Mouse (Mus musculus) heart, adult 9 months (tissue): Measurements from ENCODE around the gene Adgrl3.

Experiments used
- DNase-seq, 2 experiments: peaks; one replicate each; pipeline ENCODE4 v3.0.0; 2022; ENCODE audit warnings: low spot score in 2 of 2

Adgrl3 gene

DNA sequence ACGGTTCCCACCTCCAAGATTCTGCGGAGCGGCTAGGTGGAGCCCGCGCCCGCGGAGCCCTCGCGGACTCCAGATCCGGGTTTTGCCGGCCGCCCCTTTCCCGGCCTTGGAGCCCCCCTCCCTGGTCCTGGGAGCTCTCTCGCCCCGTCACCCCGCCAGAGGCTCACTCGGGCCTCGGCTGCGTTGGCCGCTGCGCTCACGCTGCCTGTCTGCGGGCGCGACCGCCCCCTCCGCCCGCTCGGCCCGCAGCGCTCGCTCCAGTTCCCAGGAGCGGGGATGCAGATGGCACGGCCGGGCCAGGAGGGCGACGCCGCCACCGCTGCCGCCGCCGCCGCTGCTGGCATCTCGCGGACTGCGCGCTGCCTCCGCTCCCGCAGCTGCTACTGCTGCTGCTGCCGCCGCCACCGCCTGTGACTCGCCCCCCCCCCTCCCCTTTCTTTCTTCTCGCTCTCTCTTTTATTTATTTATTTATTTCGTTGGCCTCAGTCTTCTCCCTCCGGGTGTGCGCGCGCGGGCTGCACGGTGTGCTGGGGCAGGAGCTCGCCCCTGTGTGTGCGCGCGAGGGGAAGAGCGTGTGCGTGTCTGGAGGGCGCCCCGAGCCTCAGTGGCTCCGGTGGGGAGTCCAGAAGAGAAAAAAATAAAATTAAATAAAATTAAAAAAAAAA, at the start of gene Adgrl3:
Adgrl3 (plus strand) TSS at position 549 of the 665 bp plus-strand sequence.
- DNase-seq = peak; percentile 50 to 61

DNA sequence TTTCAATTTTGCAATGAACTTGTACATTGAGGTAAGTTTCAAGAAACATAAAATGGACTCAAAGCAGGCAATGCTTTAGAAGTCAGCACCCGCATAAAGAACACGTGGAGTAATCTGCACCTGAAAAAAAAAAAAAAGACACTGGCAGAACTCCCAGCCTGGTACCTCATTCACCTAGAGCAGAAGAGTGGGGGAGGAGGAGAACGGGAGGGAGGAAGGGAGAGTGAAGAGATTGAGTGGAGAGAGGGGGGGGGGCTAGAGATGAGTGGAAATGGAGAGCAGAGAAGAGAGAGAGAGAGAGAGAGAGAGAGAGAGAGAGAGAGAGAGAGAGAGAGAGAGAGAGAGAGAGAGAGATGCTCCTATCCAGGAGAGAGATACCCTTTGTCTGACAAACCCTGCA, 772 bp upstream of the Adgrl3 start:
- no peak for DNase-seq

DNA sequence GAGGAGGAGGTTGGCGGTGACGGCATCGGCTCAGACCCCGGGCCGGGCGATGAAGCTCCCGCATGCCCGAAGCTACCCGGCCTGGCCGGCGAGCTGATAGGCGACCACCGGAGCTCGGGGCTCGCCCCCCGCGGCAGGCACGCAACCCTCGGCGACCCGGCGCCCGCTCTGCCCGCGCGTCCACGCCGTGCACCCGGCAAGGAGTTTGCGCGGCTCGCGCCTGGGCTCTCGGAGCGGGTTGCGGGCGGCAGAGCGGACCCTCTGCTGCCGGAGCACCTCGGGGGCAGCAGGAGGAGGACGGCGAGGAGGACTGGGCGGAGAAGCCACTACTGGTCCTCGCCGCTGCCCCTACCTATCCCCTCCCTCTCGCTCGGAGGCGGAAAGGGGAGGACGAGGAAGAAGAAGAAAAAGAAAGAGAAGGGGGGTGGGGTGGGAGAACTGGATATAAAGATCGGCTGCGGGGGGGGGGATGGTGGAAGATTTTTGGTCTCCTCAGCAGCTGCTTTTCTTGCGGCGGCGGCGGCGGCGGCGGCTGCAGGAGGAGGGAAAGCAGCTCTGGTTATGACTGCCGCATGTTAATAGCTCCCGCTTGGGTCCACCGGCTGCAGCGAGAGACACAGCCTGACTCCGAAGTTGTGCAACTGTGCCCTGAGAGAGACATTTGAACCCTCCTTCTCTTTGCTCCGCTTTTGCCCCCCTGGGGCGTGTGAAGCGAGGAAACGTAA, 505 bp downstream of the Adgrl3 start:
- peak; percentile 11 to 30 for DNase-seq

DNA sequence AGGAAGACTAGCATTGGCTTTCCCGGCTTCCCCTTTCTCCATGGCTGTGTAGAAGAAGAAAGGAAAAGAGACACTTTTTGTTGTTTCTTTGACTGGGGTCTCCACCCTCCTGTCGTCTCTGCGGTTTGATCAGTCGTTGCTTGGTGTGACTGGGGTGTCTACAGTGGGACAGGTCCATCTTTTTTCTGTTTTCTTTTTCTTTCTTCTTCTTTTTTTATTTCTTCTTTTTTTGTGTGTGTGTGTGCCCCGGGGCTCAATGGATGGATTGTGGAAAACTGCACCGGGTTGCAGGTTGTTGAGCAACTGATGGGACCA, 1.0 kb downstream of the Adgrl3 start:
- DNase-seq = no peak

DNA sequence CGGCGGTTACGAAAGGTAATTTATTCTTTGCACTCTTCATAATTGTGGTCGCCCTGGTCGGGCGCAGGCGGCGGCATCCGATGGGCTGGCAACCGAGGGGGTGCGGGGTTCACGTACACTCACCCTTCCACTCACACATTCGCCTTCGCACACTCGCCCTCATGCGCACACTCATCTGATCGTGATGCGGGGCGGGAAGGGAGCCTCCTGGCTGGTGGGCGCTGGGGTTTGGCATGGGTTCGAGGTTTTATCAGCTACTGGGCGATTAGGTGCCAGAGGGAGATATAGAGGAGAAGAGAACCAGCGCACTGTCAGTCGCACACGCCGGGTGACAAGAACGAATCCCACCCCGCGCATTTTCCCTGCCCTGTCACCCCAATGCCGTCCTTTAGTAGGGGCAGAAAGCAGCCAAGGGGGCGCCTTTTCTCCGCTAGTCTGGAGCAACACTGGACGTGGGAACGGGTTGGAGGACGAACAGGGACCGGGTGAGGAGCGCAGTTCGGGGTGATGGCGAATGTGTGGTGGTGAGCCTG, 1.5 kb downstream of the Adgrl3 start:
- DNase-seq = peak in 1 of 2 experiments; percentile 24

DNA sequence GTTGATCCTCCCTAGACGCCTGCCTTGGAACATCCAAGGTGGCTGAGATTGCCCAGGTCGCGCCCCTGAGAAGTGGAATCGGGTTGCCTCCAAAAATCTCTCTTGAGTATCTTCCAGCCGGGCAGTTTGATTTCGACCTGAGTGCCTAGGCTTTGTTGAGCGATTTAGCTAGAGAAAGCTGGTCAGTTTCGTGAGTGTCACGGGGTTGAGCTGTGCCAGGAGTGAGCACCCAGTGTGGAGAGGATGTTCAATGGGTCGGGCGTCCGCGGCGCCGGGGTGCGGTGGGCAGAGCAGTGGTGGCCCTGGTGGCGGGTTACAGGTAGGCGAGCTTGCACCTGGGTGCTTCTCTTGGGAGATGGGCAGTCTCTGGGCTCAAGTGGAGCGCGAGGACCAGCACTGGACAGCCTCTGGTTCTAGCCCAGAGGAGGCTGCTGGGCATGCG, 1.9 kb downstream of the Adgrl3 start:
- peak in 1 of 2 experiments; percentile 2 for DNase-seq

DNA sequence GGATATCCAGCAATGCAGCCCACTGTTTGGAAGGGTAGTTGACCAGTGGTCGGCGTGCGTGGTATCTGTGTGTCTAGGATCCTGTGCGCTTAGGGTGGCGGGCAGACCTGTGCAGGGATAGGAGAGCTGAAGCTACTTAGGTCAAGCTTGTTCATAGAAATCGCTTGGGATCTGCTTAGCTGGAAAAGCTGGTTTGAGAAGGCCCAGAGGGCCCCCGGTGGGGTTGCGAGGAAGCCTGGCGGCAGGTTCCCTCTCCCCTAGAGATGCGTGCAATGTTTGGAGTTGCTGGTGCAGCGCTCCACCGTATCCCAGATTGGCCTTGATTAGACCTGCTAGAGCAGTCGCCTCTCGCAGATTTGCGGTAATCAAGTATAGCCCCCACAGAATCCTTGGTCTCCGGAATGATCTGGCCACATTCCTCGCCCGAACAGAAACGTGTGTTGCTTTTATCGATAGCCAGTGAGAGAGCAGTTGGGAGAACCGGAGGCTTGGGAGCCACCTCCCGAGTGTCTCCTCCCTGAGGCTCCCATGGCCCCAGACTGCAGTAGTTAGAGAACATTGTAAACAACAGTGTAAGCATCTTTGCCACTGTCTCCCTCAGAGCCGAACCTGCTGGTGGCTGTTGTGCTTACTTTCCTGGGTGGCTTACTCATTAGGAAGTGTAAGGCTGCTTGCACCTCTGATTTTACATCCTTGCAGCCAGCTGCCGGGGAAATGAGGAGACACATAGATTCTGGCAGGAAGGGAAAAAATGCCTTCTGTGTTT, 2.6 kb downstream of the Adgrl3 start:
- peak in 1 of 2 experiments; percentile 5 for DNase-seq

DNA sequence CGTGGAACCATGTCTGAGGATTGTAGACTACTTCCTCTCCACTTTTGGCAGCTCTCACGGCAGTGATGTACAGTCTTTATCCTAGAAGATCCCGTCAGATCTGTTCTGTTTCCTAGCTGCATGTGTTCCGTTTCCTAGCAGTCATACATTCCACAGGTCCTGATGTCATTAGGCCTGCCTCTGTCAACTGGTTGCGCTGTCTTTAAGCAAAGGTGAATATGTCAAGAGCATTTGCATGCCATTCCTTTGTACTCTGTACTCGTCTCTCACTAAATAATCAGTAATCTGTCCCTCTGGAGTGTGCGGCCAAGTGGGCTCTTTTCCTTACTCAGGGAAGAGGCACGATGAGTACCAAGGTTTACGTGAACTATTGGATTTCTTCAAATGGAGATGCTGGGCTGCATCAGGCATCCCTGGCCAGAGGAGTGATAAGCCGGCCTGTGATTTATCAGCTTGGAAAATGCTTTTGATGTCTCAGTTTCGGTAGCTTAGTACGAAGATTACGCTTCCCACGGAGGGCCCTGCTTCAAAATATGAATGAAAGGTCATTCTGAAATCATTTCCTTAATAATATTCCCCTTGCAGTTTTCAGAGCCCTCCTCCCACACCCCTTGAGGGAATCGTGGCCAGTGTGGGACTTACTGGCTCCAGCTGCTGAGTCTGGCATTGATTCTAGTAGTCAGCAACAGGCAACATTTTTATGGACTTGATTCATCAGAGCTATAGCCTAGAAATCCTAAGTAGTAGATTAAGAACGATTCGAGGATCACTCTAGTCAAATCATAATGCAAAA, 4.2 kb downstream of the Adgrl3 start:
- DNase-seq = peak; percentile 38 to 47

DNA sequence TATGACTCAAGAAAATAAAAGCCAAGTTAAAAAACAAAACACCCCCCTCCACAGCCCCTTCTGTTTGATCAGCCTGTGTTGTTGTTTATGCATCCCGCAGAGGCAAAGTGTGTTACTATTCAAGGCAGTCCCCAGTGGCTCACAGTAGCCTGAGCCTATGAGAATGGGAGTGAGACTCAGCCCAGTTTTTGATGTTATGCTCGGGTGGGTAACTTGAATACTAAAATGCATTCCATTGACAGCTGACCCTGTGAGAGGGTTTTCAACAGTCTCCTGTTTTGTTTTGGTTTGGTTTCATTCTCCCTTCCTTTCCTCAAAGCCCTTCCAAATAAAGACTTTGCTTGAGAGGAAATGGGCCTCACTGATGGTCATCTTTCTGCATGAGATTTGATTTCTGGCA, 8.9 kb downstream of the Adgrl3 start:
- DNase-seq = no peak

DNA sequence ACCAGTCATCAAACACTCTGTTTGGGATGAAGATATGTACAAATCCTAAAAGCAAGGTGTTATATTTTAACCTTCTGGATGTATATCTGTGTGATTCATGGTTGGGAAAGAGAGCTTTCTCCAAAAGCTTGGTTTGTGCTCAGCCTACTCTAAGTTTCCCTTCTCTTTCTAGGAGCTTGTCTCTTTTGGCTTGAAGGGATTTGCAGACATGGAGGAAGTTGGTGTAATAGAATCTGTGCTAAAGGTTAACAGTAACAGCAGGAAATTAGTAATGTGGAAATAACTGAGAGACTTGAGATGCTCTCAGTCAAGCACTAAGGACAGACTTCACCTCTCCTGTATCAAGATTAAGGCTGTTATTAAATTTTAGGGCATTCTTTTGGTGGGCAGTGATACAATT, 17.2 kb downstream of the Adgrl3 start:
- no peak for DNase-seq

DNA sequence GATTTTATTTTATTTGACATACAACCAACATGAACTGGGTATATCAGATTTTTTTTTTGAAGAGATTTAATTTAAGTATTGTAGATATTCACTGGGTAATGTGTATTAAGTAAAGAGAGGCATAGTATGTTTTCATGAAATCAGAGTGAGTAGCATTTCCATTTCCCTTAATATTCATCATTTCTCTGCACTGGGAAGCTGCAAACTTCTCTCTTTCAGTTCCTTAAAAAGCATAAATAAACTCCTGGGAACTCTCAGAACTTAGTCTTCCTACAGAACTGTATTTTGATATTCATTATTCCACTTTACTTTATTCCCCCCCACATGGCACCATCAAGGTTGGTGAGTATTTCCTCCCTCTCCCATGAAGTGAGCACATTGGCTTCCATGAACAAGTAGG, 23.9 kb downstream of the Adgrl3 start:
- DNase-seq = no peak

DNA sequence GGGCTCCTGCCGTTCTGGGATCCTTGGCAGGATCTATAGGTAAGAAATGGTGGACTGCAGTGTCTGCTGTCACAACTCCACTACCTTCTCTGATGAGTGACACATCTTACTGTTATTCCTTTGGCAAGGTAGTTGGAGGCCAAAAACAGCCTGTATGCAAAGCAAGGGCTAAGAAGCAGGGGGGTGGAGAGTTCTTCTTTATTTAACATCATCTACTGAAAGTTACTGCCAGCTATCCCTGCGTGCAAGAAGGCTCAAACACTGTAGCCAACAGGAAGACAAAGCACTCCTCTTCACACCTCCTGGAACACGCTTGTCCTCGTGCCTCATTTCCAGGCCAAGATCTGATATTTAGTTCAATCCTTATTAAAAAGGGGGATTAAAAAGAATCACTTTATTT, 26.2 kb downstream of the Adgrl3 start:
- DNase-seq = no peak

DNA sequence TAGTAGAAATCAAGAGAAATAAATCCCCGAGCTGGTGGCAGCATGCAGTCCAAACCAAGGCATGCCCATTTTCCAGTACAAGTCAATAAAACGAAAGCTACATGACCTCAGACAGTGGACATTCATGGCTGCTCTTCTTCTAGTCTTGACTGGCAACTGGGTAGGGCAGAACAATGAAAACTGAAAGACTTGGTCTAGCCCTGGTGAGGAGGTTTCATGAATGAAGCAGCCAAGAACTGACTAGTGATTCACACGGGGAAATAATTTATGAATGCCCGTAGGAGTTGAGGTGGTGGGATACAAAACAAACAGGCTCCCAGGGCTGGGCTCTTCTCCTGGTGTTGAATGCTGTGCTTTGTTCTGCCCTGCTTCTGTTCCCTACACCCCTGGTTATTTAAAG, 34.7 kb downstream of the Adgrl3 start:
- DNase-seq = no peak

DNA sequence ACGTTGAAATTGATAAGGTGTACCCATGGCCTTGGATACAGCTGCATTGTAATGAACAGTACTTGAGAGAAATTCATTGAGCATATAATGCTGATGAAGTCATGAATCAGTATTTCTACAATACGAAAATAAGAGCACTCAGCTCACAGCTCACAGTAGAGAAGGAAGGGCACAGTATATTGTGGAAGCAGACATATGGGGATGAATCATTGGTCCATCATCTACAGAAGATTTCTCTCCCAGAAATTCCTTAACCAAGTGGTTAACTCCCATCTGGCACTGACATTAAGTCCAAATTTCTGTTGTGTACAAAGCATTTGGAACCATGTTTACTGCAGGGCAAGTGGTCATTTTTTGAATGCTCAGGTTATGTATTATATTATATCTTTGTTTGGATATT, 35.3 kb downstream of the Adgrl3 start:
- no peak for DNase-seq

DNA sequence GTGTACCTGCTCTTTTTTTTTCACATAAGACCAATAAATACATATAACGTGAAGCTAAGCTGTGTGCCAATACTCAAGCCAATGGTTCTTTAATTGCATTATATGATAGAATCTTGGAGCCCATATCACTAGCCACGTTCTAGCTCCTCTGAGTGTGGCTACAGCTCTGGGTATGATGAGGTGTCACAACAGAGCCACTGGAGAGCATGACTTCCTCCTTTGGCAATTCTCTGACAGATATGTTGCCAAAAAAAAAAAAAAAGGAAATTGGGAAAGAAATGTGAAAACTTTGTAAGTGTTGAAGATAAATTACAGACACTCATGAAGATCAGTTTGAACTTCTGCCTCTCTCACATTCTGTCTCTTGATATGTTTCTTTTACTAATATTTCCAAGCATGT, 38.2 kb downstream of the Adgrl3 start:
- DNase-seq = no peak

DNA sequence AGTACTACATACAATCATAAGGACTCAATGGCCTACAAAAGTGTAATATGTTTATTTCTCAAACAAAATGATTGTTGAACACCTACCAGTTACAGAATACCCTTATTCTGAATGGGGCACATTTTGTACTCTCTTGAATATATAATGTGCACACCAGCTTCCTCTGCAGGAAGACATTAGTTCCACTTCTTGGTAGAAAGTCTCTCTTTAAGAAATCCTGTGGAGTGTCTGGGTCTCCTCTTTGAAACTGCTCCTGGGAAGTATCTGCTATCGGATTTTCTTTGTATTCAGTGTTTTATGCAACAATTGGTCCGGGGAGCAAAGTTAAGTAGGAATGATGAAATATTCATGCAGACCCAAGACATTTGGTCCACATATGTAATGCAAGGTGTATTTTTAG, 41.0 kb downstream of the Adgrl3 start:
- no peak for DNase-seq

DNA sequence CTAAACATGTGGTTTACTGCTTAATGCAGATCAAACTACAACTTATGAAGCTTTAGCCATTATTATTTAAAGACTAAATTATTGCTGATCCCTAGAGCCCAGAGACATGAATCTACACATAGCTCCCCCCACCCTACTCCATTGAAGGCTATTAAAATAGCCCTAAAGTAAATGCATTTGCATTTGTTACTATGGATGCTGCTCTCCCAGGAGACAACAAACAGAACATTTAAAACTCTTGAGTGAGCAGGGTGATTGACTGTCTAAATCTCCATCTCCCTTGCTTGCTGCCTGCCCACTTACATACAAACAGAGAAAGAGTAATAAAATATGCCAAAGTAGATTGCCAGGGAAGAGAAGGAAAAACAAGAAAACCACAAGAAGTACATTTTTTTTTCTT, 41.4 kb downstream of the Adgrl3 start:
- no peak for DNase-seq

DNA sequence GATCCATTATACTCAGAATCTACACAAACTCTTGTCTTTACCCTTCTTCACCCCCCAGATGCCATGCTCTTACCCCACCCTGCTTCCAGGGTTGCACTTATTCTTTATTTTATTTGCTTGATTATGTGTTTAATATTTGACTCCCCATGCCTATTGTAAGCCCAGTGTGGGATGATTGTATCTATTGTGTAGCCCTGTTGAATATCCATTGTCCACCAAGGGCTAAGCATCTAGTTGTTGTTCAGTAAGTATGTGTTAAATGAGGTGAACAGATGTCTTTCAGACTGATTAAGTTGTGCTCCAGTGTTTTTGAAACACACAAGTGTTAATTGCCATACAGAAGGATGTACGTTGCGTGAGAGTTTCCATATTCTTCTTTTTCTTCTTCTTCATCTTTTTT, 44.1 kb downstream of the Adgrl3 start:
- no peak for DNase-seq

DNA sequence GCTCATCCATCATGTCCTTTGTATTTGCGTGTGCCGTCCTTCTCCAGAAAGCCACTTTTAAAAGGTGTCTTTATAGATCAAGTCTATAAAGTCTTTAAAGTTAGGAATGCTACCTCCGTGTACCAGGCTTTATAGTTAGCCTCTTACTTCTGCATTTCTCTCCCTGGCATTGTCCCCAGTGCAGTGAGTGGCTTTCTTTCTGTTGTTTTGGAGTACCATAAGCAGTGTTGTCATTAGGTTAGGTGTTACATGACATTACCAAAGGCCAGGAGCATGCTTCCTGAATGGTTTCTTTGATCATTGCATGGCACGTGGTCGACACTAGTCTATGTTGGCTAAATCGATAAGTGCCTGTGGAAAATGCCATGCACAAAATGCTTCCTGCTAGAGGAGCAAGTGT, 48.2 kb downstream of the Adgrl3 start:
- no peak for DNase-seq

DNA sequence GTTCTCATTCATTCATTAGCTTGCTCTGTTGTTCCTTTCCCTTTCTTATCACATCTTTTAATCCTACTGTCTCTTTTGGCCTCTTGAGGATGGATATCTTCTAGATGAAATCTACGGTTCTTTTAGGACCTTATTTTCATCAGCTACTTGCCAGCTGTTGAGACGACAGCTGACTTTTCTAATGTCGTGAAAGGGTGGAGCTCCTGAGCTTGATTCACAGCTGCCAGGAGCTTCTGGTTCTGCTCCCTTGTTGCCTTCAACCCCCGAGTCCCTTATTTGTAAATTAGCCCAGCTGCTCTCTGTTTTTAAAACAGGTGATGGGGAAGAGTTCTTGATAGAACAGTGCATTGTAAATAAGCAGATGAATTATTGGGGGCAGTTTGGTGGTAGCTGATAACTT, 48.9 kb downstream of the Adgrl3 start:
- DNase-seq = no peak

DNA sequence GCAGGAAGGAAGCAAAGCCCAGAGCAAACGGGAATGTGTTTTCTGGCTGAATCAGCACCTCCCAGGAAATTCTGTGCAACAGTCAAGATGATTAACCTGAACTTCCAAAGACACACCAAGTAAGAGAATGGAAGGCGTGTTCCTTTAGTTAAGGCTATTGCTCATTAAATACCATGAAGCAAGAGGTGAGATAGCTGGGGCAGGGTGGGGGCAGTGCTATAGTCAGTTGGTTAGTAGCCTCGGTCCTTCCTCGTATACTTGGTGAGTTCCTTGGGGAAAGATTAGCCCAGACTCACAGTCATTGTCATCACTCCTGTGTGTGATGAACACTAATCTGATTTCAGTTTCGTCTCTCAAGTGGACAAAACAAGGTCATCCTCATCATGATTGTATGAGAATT, 53.0 kb downstream of the Adgrl3 start:
- DNase-seq = no peak

DNA sequence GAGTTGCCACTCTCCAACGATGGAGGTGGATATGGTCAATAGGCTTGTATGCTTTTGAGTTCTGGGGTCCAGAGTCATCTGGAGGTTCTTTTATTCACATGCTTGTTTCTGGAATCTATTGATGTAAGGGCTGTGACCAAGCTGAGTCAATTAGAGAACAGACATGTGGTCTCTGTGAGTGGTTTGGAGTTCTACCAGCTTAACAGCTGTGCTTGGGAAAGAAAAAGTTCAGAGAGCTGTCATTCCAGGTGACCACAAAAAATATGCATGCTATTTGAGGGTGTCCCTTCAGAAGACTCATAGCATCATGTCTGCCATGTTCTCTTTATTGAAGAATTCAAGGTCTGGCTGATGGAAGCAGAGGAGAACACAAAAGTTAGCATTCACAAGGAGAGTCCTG, 53.9 kb downstream of the Adgrl3 start:
- peak in 1 of 2 experiments; percentile 28 for DNase-seq
